Mouse (Mus musculus) heart, embryonic 11.5 days (tissue): ENCODE measurements around the gene Gpr15. TPM values are rescaled to one million over a fixed set of nuclear protein-coding genes. Genes with fewer than 3 reads are reported as not detected.

Experiments used
- ATAC-seq: fragments of 200-750 bp; cut with Nextera tagmentation; replicated peaks from 2 replicates; pipeline ENCODE4 v1.8.0; 2017; ENCODE audit warnings: moderate library complexity; ENCODE audit not compliant: insufficient number of reproducible peaks, low FRiP score, low TSS enrichment
- H3K27ac ChIP-seq: fragments of 300-500 bp; sonication (generic); 2 replicates; pipeline ENCODE4 v1.5.1; 2014; ENCODE audit warnings: mild to moderate bottlenecking, low read depth, low read length
- H3K27me3 ChIP-seq: fragments of 300-500 bp; sonication (generic); 2 replicates; pipeline ENCODE4 v1.6.1; 2014; ENCODE audit warnings: mild to moderate bottlenecking, low read length, mixed read lengths; ENCODE audit not compliant: control insufficient read depth, insufficient read depth
- H3K36me3 ChIP-seq: fragments of 300-500 bp; sonication (generic); 2 replicates; pipeline ENCODE4 v1.6.1; 2014; ENCODE audit warnings: mild to moderate bottlenecking, low read length, moderate library complexity, mixed read lengths; ENCODE audit not compliant: control insufficient read depth, insufficient read depth
- H3K4me1 ChIP-seq: fragments of 300-500 bp; sonication (generic); 2 replicates; pipeline ENCODE4 v1.6.1; 2014; ENCODE audit warnings: low read length; ENCODE audit not compliant: control insufficient read depth, insufficient read depth
- H3K4me2 ChIP-seq: fragments of 300-500 bp; sonication (generic); 2 replicates; pipeline ENCODE4 v1.6.1; 2014; ENCODE audit warnings: mild to moderate bottlenecking, moderate library complexity
- H3K4me3 ChIP-seq: fragments of 300-500 bp; sonication (generic); 2 replicates; pipeline ENCODE4 v1.5.1; 2014; ENCODE audit warnings: low read depth, low read length
- H3K9ac ChIP-seq: fragments of 300-500 bp; sonication (generic); 2 replicates; pipeline ENCODE4 v1.6.1; 2014; ENCODE audit warnings: mild to moderate bottlenecking, low read depth, low read length, moderate library complexity
- H3K9me3 ChIP-seq: fragments of 300-500 bp; sonication (generic); replicated peaks from 2 replicates; pipeline ENCODE4 v1.6.1; 2016; ENCODE audit warnings: low read length; ENCODE audit not compliant: control insufficient read depth
- WGBS: fragments of 180-500 bp; shearing (Covaris S2); extraction: QIAGEN DNeasy Blood & Tissue Kit; methylation state at CpG from one replicate; pipeline ENCODE4 v1.1.7; 2014; ENCODE audit not compliant: insufficient replicate concordance; 5-methylcytosine and 5-hydroxymethylcytosine counted together
- polyA plus RNA-seq: library from polyadenylated mRNA; unstranded; fragments of >200 nt; fragmentation: Nextera tagmentation; extraction: Ambion mirVana; gene quantifications from 2 replicates; pipeline ENCODE4 v1.2.1, GENCODE M21; 2014

The Gpr15 gene
- not detected in 2 replicates for polyA plus RNA-seq

DNA sequence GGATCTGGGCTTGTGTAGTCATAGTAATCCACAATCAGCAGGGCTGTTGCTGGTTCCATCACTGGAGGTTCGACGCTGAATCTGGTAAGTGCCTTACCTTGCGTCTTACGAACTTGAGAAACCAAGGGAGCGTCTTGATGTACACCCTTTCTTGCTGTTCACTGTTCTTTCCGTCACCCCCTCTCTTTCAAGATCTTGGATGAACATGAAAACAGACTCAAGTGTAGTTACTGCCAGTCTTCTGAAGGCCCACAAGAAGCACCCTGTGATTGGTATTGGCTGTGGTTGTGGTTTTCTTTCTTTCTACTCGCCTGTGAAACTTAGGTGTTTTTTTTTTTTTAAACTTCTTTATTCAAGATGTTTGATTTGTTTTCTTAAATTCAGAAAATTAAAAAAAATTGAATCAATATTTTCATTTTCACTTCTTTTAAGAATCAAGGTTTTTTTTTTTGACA, at the start of gene Gpr15:
Gpr15 (minus strand) TSS at position 405 of the 455 bp plus-strand sequence.
- H3K4me1 ChIP-seq: no peaks in the 10 kb centered on the region
- H3K9ac ChIP-seq: no peak within 1 kb of the TSS
- no peaks in the 10 kb centered on the region for H3K36me3 ChIP-seq
- WGBS: 78% methylated on average over 7 of the region's 7 CpGs
- H3K4me3 ChIP-seq: no peak within 1 kb of the TSS
- no peaks in the 10 kb centered on the region for H3K27me3 ChIP-seq
- no peak for ATAC-seq
- H3K27ac ChIP-seq: no peak within 1 kb of the TSS
- H3K9me3 ChIP-seq: no peaks in the 10 kb centered on the region
- no peak within 1 kb of the TSS for H3K4me2 ChIP-seq

DNA sequence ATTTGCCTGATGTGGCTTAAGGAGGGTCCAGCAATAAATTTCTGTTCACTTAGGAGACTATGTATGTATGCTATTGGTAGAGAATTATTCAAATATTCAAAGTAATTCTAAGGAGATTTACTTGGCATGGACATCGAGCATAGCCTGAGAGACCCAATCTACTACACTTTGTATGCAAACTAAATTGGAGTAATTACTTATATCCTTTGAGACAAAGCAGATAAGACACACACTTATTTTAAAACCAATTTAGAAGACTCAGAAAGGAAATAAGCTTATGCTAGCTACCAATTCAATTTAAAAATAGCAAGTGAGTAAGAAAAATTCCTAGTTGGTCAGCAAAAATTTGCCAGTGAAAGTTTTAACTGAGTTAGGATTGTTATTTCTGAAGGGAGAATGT, 44.2 kb upstream of the Gpr15 start, which contains the start of gene Olfr172:
Olfr172 (minus strand) TSS at position 101 of the 400 bp plus-strand sequence.
- no peaks in the 10 kb centered on the region for H3K36me3 ChIP-seq
- no peak within 1 kb of the TSS for H3K27ac ChIP-seq
- no peak within 1 kb of the TSS for H3K9ac ChIP-seq
- H3K4me1 ChIP-seq: no peaks in the 10 kb centered on the region
- H3K4me3 ChIP-seq: no peak within 1 kb of the TSS
- no peaks in the 10 kb centered on the region for H3K9me3 ChIP-seq
- no peak for ATAC-seq
- no peaks in the 10 kb centered on the region for H3K27me3 ChIP-seq
- WGBS: 80% methylated on average over 1 of the region's 1 CpGs
- H3K4me2 ChIP-seq: no peak within 1 kb of the TSS

DNA sequence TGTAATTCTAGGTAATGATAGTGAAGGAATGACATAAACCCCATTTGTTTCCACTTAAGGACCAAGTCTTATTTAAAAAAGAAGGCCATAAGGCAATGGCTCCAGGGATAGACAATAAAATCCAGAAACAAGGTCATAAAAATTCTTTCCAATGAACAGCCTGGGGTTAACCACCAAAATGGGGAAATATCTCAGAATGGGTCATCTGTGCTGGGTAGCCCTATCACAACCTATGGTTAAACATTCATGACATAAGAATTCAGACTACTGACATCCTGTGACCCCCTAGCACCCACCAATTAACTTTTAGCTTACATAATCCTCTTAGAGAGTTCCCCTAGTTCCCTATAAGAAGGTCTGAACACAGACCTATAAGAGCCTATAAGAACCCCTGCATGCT, 37.3 kb upstream of the Gpr15 start:
- no peaks in the 10 kb centered on the region for H3K9me3 ChIP-seq
- H3K9ac ChIP-seq: no peak overlapping the region
- H3K4me2 ChIP-seq: no peak overlapping the region
- H3K27me3 ChIP-seq: no peaks in the 10 kb centered on the region
- no peaks in the 10 kb centered on the region for H3K4me1 ChIP-seq
- H3K27ac ChIP-seq: no peak overlapping the region
- no peak overlapping the region for H3K4me3 ChIP-seq
- ATAC-seq: no peak
- H3K36me3 ChIP-seq: no peaks in the 10 kb centered on the region

DNA sequence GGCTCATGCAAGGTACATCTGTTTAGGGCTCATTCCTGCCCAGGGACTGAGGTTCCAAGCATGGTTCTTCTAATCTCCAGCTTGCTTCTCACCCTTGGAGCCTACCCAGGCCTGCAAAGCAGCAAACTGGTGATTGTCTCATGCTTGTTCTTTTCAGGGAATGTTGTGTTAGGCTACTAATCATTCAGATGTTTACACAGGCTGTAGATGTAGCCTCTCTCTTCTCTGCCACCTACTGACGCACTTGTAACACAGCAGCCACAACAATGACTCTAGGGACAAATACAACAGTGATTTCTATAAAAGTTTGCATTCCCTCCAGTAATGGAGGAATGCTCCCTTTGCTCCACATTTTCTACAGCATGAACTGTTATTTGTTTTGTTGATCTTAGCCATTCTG, 32.4 kb upstream of the Gpr15 start:
- H3K4me2 ChIP-seq: no peak overlapping the region
- H3K27ac ChIP-seq: no peak overlapping the region
- no peak for ATAC-seq
- no peaks in the 10 kb centered on the region for H3K9me3 ChIP-seq
- H3K27me3 ChIP-seq: no peaks in the 10 kb centered on the region
- H3K4me1 ChIP-seq: no peaks in the 10 kb centered on the region
- no peaks in the 10 kb centered on the region for H3K36me3 ChIP-seq
- WGBS: 23% methylated on average over 1 of the region's 1 CpGs
- H3K4me3 ChIP-seq: no peak overlapping the region
- H3K9ac ChIP-seq: no peak overlapping the region

DNA sequence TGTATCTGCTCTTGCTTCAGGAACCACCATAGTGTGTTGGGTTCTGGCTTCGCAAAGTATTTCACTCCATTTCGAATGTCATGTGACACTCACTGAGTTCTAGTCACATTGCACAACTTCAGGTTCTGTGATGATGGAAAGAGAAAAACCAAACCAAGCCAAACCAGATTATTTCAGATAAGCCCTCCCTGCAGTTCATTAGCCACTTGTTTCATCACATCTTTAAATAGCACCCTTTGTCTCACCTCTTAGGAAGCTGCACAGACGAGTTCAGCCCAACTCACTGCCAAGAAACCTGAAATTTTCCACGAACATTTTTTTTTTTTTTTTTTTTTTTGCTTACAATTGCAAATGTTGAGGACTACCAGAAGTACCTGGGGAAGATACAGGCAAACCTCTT, 27.8 kb upstream of the Gpr15 start:
- Histone ChIP-seq H3K4me2 (no peak overlapping the region), H3K27me3 (no peaks in the 10 kb centered on the region), H3K27ac (no peak overlapping the region), H3K4me1 (no peaks in the 10 kb centered on the region), H3K9ac (no peak overlapping the region), H3K36me3 (no peaks in the 10 kb centered on the region), H3K4me3 (no peak overlapping the region), H3K9me3 (no peaks in the 10 kb centered on the region)
- no peak for ATAC-seq
- WGBS: 40% methylated on average over 4 of the region's 4 CpGs

DNA sequence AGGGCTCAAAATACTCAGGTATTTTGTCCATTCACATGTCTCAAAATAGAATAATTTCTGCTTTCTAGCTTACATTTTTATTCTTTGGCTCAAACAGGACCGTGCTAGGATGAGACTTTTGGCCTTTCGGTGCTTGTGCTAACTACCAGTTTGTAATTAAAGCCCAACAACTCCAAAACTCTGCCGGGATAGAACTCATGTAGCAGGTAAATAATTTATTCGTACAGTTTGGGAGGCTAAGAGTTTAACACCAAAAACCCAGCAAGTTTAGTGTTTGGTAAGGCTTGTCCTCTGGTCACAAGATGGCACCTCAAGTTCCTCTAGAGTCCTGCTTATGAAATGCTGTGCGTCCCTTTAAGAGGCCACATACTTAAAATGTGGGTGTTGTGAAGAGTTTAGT, 21.9 kb upstream of the Gpr15 start:
- Histone ChIP-seq H3K9ac (no peak overlapping the region), H3K9me3 (no peaks in the 10 kb centered on the region), H3K4me2 (no peak overlapping the region), H3K4me3 (no peak overlapping the region), H3K4me1 (no peaks in the 10 kb centered on the region), H3K27me3 (no peaks in the 10 kb centered on the region), H3K36me3 (no peaks in the 10 kb centered on the region), H3K27ac (no peak overlapping the region)
- ATAC-seq: no peak
- WGBS: 85% methylated on average over 5 of the region's 5 CpGs

DNA sequence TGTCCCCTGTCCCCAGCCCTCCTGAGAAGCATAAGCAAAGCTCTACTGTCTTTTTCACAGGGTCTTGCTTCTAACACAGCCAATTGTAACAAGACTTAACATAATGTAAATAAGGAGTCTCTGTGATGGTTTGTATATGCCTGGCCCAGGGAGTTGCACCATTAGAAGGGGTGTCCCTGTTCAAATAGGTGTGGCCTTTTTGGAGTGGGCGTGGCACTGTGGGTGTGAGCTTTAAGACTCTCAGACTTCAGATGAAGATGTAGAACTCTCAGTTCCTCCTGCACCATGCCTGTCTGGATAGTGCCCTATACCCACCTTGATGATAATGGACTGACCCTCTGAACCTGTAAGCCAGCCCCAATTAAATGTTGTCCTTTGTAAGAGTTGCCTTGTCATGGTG, 19.9 kb upstream of the Gpr15 start:
- no peak overlapping the region for H3K4me3 ChIP-seq
- peaks cover 3% of the 10 kb centered on the region; the same call in 1 of the 2 replicates for H3K36me3 ChIP-seq
- H3K9me3 ChIP-seq: no peaks in the 10 kb centered on the region
- H3K4me1 ChIP-seq: no peaks in the 10 kb centered on the region
- 91% methylated on average over 1 of the region's 1 CpGs for WGBS
- no peak overlapping the region for H3K27ac ChIP-seq
- no peak for ATAC-seq
- H3K9ac ChIP-seq: no peak overlapping the region
- no peaks in the 10 kb centered on the region for H3K27me3 ChIP-seq
- H3K4me2 ChIP-seq: no peak overlapping the region

DNA sequence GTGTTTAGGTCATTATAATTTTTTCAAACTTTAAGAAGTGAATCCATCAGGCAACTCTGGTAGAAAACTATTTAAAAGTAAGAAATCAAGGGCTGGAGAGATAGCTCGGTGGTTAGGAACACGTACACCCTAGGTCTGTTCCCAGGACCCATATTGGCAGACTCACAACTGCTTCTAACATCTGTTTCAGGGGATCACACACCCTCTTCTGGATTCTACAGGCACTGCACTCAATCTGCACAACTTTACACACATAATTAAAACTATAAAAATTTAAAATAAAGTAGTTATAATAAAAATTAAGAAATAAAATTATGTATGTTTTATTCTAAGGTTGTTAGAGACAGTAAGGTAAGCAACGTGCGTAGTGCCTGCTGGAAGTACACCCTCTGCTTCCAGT, 19.3 kb upstream of the Gpr15 start:
- Histone ChIP-seq H3K9me3 (no peaks in the 10 kb centered on the region), H3K36me3 (peaks cover 4% of the 10 kb centered on the region; the same call in 1 of the 2 replicates), H3K9ac (no peak overlapping the region), H3K27ac (no peak overlapping the region), H3K4me1 (no peaks in the 10 kb centered on the region), H3K4me3 (no peak overlapping the region), H3K4me2 (no peak overlapping the region), H3K27me3 (no peaks in the 10 kb centered on the region)
- 83% methylated on average over 4 of the region's 4 CpGs for WGBS
- no peak for ATAC-seq

DNA sequence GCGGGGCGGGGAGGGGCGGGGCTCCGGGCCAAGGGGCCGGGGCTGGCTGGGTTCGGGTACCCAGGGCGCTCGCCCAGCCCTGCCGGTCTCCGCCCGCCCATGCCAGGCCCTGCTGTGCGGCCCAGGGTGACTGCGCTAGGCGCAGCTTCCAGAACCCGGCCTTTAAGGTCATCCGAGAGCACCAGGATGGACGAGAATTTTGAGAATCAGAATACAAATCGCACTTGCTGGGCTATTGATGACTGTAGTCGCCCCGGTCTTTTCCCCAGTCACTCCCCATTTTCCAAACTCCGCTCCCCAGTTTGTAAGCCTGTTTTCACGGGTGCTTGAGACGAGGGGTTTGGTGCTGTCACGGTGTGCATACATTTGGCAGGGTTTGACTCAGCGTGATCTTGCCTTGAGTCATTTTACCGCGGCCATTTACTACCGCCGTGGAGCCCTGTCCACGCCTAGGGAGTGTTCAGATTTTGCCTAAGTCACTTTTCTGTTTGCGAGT, 9.4 kb upstream of the Gpr15 start:
- ATAC-seq: peak; percentile 90

More for the DNA sequence above, 9.4 kb upstream of the Gpr15 start:
- H3K4me2 ChIP-seq: peak overlapping the region; percentile 80
- H3K9ac ChIP-seq: peak overlapping the region; percentile 83
- peak overlapping the region; percentile 85 for H3K27ac ChIP-seq
- H3K9me3 ChIP-seq: no peaks in the 10 kb centered on the region
- H3K36me3 ChIP-seq: peaks cover 19% of the 10 kb centered on the region; the same call in 1 of the 2 replicates
- WGBS: 1% methylated on average over 27 of the region's 31 CpGs
- no peaks in the 10 kb centered on the region for H3K27me3 ChIP-seq
- H3K4me3 ChIP-seq: peak overlapping the region; percentile 72
- peaks cover 5% of the 10 kb centered on the region for H3K4me1 ChIP-seq
